Mouse (Mus musculus) neutrophil, adult 83 days (primary cell): ENCODE data around the gene H60b. TPM values are rescaled to one million over a fixed set of nuclear protein-coding genes. Genes with fewer than 3 reads are reported as not detected.

Source experiments
- total RNA-seq, 2 experiments: library from RNA; stranded (reverse); gene quantifications; one replicate each; pipeline ENCODE4 v1.2.4; 2023

The H60b gene
- total RNA-seq: not detected

GRCm38 (mm10) chr10:22158310-22158999 lies at the start of gene H60b, which contains the start of gene Raet1e:
Gene H60b, plus strand, starts transcription at chr10:22158586.
Gene Raet1e, plus strand, starts transcription at chr10:22158569.

DNA sequence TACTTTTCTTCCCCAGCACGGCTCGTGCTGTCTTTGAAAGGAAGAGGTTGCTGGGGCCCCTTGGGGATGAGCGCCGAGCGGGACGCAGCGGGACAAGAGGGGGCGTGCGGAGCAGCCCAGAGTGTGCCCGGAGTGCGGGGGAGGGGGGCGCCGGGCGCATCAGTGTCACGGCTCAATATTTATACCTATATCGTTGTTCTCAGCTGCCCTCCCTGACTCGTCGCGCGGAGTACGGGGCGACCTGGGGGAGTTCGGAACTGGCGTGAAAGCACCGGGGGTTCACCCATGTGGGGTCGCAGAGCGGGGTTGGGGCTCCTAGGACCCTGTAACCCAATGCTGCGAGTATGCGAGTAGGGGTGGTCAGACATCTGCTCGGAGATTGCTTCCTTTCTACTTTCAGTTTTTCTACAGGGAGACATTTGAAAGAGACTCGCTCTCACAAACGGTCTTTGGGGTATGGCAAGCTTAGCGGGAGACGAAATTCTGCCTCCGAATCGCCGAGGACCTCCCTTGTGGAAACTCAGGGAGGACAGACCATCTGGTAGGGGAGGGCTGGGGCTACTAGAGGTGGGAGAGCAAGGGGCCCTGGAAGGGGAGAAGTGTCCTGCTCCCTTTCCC lies 9.2 kb upstream of the H60b start, which contains the start of gene E030030I06Rik:
E030030I06Rik (minus strand) TSS at position 198 of the 618 bp plus-strand sequence.

Other genes with a start within 250 kb of the H60b start
- not detected for gene 4930444G20Rik, start 90.5 kb upstream of the H60b start, total RNA-seq
- gene E030030I06Rik, start 9.3 kb upstream of the H60b start, total RNA-seq: 10 to 100 TPM; 15.1 to 25.0 TPM
- gene Raet1e, start within 50 bp of the H60b start, total RNA-seq: 1 to 10 TPM in 1 of 2 experiments, under 1 TPM in 1; 0.97 to 1.3 TPM
- gene Raet1d, start 202.0 kb downstream of the H60b start, total RNA-seq: not detected